Mouse (Mus musculus): ENCODE data around the gene Dbp.

The Dbp gene

DNA sequence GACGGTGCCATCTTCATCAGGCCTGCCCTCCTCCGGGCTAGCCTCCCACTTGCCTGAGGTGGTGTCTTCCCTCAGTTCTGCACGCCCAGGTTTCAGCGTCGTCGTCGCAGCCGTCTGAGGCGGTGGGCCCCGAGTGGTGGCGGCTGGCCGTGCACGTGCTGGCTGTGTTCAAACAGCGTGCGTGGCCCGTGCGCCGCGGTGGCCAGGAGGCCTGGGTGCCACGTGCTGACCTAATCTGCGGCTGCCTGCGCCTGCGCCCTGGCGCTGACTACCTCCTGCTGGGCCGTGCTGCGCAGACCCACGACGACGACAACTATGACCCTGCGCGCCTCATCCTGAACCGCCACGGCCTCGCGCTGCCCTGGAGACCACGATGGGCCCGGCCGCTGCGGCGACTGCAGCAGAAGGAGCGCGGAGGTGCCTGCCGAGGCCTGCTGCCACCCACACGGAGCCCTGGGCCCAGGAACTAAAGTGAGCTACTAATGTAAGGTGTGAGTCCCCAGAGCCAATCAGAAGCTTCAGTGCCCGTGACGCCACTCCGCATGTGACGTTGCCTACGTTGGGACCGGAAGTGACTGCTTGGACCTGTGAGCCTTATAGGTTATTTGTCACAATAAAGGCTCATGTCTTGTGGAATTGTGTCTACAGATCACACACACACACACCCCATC lies 10.8 kb upstream of the Dbp start, which contains the start of gene Sec1:
Sec1 (minus strand) TSS at position 482 of the 671 bp plus-strand sequence.
- DNase-seq (ENCODE audit: low spot score): no peak

DNA sequence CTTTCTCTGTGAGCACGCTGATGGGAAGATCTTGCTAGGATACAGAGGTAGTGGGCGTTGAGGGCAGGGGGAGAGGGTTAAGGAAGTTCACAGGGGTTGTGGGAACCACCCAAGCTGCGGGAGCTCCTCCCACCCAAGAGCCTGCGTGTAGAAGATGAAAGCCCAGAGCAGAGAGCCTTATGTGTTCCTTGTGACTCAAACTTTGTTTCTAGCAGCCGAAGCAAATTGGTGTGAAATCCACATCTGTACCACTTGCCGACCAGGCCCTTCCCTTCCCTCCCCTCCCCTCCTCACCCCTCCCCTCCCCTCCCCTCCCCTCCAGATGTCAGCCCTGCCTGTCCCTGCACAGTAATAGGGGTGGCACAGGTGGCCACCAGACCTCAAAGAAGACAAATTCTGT lies 9.8 kb upstream of the Dbp start:
- no peak for DNase-seq (ENCODE audit: low spot score)

DNA sequence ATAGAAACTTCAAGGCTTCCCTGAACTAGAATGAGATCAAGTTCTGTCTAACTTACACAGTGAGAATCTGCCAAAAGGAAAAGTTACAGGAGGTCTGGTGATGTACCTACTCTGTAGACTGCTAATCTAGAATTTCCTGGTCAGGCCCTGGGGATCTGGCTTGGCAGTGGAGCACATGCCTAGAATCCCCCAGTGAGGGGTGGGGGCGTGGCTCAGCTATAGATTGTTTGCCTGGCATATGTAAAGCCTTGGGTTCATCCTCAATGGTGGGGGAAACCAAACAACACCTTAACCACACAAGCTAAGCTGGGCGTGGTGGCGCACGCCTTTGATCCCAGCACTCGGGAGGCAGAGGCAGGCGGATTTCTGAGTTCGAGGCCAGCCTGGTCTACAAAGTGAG lies 7.0 kb upstream of the Dbp start:
- DNase-seq (ENCODE audit: low spot score): no peak

DNA sequence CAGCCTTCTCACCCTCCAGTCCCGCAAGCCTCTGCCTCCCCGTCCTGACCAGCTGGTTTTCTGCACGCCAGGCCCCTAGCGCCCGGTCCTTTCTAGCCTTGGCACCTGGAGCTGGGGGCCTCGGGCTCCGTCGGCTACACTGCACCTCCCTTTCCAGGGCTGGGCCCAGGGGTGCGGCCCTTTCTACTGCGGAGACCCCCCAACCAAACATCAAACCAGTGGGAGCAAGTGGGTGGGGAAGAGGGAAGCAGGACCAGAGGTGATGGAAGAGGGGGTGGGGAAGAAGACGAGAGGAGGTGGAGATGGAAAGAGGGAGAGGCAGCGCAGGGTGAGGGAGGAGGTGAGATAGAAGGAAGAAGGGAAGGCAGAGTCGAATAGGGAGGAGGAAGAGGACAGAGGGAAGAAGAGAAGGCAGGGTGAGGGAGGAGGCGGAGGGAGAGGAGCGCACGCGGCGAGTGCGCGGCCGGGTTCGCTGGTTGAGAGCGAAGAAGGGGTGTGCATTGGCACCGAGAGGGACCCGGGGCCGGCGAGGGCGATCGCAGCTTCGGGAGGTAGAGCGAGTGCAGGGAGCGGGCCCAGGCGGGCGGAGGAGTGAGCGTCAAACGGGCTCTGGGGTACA lies 5.3 kb upstream of the Dbp start, which contains the start of gene Car11:
Car11 (plus strand) TSS at position 321 of the 619 bp plus-strand sequence.
- no peak for DNase-seq (ENCODE audit: low spot score)

DNA sequence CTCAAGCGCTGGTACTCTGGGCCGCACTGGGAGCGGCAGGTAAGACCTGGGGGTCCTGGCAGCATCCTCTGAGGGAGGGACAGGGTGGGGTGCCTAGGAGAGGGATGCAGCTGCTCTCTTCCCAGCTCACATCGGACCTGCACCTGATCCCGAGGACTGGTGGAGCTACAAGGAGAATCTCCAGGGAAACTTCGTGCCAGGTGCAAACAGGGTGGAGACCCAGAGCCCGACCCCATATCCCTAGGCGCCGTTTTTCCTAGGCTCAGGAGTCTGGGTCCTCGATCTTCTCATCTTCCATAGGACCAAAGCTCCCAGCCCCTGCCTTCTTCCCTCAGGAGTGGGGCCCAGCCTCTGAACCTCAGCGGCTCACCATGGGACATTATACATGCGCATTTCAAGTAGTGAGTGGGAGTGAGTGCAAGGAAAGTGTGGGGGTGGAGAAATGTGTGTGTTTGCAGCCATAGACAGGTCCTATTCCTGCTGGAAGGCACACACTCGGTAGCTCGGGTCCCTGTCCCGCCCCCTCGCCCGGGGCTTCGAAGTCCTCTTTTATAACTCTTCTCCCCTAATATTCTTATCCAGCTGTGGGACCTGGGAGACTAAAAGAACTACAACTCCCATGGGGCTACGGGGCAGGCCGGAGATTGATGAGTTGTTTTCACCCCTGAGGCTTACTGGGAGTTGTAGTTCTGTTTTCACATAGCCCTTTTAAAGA lies 4.4 kb upstream of the Dbp start:
- DNase-seq (ENCODE audit: low spot score): peak; percentile 85

DNA sequence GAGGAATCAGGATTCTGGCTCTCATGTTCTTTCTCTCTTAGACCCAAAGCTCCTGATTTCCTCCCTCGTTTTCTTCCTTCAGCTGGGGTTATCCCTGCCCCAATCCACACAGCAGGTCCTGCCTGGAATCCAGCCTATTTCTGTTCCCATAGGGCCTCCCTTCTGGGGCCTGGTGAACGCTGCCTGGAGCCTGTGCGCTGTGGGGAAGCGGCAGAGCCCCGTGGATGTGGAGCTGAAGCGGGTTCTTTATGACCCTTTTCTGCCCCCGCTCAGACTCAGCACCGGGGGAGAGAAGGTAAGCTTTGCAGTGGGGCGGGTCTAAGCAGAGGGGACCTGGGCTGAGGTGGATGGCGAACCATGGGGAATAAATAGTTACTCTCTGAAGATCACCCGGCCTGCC lies 3.8 kb upstream of the Dbp start:
- DNase-seq (ENCODE audit: low spot score): no peak

DNA sequence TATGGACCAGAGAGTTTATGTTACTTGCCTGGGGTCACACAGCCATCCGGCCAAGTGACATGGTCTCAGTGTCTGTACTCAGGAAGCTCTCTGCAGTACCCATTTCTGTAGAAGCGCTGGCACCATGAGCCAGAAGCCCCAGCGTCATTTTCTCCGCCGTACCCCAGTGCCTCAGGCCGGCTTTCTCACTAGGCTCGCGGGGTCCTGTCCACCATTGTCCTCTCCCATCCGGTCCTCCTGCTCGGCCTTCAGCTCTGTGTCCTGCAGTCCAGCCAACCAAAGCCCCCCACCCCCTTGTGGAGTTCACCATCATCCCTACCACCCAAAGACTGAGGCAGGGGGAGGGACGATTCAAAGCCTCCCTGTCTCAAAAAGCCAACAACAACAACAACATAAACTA lies 3.3 kb upstream of the Dbp start:
- no peak for DNase-seq (ENCODE audit: low spot score)

DNA sequence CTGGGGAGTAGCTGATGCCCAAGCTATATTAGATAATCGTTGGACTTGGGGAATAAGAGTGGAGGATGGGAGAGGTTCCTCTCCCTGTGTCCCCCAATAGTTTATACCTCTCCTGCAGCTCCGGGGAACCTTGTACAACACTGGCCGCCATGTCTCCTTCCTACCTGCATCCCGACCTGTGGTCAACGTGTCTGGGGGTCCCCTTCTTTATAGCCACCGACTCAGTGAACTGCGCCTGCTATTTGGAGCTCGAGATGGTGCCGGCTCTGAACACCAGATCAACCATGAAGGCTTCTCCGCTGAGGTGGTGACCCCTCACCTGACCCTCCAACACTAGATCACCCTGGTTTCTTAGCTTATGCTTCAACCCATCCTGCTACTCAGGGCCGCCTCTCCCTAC lies 2.6 kb upstream of the Dbp start:
- DNase-seq (ENCODE audit: low spot score): no peak

DNA sequence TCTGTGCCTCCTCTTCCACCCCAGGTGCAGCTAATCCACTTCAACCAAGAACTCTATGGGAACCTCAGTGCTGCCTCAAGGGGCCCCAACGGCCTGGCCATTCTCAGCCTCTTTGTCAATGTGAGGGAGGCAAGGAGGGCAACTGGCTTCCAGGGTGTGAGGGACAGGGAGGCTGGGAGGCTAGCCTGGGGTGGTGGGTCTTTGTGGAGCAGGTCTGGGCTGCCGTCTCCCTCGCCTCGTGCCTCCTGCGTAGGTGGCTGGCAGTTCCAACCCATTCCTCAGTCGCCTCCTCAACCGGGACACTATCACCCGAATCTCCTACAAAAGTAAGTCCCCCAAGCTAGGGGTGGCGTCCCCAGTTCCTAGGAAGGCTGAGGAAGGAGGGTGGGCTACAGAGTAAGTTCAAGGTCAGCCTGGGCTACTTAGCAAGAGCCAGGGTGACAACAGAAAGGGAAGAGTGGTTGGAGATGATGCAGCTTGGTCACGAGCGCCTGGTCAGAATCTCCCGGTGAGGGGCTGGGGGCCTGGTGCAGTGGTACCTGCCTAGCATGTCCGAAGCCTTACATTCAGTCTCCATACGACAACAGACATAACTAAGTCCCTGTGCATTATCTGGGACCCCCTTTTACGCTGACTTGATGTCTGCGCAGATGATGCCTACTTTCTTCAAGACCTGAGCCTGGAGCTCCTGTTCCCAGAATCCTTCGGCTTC lies 1.9 kb upstream of the Dbp start:
- no peak for DNase-seq (ENCODE audit: low spot score)

DNA sequence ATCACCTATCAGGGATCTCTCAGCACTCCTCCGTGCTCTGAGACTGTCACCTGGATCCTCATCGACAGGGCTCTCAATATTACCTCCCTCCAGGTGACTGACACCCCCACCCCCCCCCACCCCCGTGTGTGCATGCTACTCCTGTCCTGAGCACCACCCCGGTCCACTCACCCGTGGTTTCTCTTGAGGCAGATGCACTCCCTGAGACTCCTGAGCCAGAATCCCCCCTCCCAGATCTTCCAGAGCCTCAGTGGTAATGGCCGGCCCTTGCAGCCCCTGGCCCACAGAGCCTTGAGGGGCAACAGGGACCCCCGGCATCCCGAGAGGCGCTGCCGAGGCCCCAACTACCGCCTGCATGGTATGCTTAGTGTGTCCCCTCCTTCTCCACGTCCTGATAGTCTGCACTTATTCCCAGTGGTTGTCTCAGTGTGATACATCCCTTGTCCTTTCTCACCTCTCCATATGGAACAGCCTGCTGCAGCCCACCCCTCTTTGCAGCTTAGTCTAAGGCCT lies 1.3 kb upstream of the Dbp start:
- DNase-seq (ENCODE audit: low spot score): no peak

DNA sequence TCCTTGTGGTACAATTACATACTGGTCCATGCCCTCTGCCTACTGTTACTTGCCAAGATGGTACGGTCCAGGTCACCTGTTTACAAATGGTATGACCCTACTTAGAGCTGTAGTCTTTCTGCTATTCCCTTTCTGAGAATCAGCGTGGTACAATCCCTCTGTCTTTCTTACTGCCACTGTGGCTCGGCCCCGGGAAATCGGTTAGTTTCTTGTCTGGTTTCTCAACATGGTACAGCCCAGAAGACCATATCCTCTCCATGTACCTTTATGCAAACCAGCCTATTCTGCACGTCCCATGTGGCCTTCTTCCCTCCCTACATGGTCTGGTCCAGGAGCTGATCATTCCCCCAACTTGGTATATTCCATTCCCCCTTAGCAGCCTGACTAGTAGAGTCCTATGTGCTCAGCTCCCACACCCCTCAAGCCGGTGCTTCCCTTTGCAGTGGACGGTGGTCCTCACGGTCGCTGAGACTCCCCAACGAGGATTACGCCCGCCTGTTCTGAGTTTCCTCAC lies 785 bp upstream of the Dbp start:
- DNase-seq (ENCODE audit: low spot score): peak; percentile 88

DNA sequence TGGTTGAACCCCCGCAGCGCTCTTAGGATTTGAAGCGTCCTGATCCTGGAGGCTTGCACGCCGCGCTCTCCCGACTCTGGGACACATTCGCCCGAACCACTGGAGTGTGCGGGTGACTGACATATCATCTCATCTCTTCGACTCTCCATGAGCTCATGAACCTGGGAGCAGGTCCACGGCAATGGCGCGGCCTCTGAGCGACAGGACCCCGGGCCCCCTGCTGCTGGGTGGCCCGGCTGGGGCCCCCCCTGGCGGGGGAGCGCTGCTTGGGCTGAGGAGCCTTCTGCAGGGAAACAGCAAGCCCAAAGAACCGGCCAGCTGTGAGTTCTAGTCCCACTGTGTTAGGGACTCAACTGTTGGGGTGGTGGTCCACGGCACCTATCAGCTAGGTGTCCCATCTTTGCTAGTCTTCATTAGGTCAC lies 566 bp downstream of the Dbp start:
- no peak for DNase-seq (ENCODE audit: low spot score)

DNA sequence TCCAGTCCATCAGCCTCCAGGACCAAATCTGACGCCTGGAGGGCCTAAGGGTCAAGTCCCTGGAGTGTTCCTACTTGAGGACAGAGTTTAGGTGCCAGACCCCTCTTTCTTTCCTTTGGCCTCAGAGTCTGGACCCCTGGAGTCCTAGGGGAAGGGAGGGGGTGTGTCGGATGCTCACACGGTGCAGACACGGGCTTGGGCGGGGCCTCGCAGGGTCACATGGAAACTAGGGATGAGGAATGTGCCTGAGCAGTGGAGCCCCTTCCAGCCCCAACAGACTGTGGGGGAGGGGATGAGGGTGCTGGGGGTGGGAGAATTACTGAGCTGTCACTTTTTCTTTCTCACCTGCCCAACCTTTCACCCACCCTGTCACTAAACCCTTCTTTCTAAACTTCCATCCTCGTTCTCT lies 989 bp downstream of the Dbp start:
- no peak for DNase-seq (ENCODE audit: low spot score)

DNA sequence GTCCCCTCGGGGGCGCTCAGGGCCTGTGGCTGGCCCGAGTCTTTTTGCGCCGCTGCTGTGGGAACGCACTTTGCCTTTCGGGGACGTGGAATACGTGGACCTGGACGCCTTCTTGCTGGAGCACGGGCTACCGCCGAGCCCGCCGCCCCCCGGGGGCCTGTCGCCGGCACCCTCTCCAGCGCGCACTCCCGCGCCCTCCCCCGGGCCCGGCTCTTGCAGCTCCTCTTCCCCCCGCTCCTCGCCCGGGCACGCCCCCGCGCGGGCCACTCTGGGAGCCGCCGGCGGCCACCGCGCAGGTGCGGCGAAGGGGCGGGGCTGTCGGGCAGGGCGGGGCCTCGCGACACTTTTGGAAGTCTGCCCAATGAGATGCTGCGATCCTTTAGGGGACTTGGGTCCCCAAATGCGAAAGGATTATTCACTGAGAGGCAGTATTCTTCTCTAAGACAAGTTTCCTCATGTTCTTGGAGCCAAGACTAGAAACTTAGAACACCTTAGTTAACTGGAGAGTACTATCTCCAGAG lies 1.9 kb downstream of the Dbp start:
- peak; percentile 75 for DNase-seq (ENCODE audit: low spot score)

DNA sequence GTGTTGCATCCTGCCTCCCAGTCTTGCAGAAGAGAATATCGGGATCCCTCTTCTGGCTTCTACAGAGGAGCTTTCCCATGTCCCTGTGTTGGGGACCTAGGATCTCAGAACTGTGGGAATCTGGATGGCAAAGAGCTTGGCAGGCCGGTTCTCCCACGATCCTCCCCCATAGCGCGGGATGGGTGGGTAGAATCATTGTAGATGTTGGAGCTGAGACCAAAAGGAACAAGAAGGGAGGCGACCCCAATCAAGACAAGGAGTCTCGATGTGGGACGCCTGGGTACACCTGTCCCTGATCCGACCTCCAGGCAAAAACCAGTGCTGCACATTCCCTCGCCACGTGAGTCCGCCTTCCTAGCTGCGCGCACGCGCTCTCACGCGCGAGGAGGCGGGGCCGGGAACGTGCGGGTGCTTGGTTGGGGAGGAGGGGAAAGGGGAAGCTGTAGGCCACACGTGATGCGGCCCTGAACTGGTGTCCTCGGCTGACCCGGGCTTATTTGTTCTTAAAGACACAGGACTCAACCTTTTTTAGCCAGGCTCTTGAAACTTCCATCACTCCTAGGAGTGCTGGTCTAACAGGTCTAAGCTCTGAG lies 2.6 kb downstream of the Dbp start:
- peak; percentile 88 for DNase-seq (ENCODE audit: low spot score)

DNA sequence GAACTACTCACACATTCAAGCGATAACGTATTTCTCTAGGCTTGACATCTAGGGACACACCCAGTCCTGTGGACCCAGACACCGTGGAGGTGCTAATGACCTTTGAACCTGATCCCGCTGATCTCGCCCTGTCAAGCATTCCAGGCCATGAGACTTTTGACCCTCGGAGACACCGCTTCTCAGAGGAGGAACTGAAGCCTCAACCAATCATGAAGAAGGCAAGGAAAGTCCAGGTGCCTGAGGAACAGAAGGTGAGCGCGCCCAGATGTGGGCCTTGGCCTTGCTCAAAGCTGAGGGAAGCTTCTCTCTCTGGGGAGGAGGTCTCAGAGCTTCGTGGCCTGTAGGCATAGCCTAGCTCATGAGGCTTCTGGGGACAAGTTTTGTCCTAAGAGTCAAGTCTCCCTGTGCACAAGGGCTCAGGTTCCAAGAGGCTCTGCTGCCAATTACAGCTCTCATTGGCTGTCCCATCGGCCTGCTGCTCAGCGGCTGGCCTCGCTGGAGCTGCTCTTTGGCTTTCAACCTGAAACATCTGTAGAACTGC lies 3.4 kb downstream of the Dbp start:
- DNase-seq (ENCODE audit: low spot score): no peak

DNA sequence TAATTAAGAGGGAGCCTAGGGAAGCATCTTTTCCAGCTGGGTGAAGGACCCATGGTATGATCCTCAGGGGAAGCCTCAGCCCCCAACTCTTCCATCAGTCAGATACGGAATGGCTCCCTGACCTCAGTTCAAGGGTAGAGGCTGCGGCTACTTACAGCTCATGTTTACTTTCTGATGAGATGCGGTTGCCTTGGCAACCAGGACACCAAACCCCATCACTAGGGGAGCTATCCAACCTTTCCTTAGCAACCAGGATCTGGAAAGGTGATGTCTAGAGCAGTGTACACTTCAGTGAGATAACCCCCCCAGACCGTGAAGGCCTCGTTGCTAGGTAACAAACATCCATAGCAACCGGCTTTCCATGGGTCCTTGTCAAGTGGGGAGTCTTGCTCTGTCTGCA lies 4.1 kb downstream of the Dbp start:
- no peak for DNase-seq (ENCODE audit: low spot score)

DNA sequence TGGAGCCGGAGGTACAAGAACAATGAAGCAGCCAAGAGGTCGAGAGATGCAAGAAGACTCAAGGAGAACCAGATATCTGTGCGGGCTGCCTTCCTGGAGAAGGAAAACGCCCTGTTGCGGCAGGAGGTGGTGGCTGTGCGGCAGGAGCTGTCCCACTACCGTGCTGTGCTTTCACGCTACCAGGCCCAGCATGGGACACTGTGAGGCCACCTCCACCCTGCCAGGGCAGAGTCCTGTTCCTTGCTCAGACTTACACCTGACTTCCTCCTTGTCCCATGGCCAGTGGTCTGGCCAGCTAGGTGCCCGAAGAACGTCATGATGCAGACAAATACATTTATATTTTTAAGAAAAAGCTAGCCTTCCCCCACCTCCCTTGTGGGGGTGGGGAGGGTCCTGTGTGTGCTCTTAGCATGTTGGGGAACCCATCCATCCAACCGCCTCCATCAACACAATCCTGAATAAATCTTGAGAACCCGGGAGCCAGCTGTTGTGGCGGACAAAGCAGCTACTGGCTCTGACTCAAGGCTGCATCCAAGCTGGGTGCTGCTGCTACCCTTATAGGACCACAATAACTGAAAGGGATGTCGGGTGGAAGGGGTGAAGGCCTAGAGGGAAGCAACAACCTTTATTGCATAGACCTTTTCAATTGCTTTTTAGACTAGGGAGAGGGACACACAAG lies 4.9 kb downstream of the Dbp start:
- DNase-seq (ENCODE audit: low spot score): no peak

DNA sequence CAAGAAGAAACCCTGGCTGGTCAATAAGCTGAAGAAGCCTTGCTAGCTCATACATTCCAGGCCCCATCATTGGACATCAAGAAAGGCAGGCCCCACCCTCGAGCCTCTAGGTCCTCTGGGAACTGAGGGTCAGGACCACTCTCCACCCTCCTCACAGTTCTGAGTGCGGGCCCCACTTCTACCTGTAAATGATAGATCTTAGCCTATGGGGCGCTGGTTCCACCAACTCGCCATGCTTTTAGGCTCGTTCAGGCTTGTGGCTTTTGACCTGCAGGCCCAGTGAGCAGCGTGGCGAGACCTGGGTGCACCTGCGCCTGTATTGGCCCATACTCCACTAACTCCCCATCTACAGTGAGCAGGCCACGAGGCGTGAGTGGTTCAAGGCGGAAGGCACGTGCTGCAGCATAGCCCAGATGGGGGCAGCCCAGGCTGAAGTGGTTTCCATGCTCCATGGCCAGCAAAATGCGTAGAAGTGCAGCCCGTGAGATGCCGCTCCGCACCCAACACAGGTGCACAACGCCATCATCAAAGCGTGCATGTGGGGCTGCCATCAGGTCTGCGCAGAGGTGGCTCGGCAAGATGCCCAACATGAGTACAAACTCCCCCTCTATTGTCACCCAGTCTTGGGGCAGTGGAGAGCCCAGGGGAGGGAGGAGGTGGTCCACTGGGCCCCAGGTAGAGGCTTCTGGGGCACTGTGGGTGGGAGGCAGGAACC lies 5.7 kb downstream of the Dbp start:
- no peak for DNase-seq (ENCODE audit: low spot score)
